Mouse (Mus musculus): Measurements from ENCODE around the gene Birc5.

Birc5 gene

DNA sequence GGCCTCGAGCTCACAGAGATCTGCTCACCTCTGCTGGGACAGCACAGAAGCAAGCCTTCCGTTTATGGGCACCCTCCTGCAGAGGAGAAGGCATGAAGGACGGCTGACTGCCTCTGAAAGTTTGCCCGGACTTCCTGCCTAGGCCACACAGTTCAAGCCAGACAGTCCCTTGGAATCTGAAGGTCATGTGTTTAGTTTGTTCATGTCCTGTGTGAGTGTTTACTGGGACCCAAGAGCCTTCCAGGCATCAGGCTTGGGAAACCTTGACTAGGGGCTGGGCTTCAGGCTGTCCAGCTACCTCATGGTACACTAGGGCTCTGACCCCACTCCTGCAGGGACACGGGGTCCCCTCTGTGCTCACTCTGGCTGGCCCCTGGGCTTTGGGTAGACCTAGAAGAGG, 36.9 kb downstream of the Birc5 start:
- no peak for DNase-seq (ENCODE audit: low spot score in 2 of 2)

DNA sequence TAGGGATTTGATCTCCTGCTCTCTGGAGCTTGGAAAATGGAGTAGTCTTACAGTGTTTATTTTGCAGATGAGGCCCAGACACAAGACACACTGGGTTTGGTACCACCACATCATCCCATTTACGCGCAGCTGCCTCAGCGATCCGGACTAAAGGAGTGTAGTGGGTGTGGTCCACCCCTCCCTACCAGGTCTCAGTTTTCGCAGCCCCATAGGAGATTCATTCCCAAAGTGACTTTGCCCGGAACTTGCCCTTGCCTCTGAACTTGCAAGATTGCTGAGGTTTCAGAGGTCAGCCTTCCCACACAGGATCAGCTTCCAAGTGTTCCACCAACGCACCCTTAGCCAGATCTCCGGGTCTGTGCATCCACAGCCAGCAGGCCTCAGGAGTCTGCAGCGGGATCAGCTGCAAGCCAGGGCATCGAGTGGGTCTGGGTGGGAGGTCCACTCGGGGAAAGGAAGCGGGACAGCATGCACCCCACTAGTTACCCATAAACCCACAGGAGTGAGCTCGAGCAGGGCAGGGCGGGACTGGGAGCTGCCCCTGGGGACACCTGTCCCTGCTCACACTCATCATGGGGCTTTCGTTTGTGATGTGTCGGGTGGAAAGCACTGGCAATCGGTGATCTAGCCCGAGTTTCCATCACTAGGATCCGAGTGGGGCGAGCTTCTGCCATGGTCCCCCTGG, 39.3 kb downstream of the Birc5 start:
- DNase-seq (ENCODE audit: low spot score in 2 of 2): no peak

DNA sequence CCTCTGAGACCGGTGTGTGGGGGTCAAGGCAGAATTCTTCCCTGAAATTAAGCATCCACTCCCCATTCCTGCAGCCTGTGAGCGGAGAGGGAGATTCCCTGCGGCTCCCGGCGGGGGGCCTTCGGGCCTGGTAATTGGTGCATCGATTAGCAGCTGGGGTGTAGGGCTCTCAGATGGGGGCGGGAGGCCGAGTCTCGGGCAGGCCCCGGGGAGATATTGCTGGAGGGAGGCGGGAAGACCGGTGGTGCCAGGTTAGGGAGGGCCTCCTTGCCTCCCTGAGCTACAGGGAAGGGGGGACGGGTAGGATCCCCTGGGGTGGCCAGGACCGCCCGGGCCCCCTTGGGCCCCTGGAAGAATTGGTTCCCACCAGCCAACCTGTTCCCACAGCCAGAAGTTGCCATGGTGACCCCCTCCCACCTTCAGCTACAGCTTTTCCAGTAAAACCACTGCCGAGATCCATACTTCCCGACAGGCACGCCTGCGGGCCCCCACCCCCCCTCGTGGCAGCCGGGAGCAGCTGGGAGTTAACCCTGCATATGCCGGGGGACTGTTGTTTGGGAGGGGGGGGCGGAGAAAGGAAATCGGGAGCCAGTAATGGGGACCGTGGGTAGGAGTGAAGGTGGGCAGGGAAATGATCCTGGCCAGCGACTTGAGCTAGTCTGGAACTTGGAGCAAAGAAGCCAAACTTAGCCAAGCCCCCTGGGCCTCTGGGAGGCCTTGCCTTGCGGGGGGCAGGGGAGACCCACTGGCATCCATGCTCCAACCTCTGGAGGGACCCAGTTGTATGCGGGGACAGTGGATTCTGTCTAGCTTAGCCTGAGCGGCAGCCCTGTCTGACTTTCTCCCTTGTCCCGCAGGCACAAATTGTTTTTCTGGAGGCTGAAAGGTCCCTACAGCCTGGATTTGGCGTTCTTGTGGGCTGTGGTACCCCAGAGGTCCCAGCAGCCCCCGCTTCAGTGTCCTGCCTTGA, 40.1 kb downstream of the Birc5 start:
- DNase-seq (ENCODE audit: low spot score in 2 of 2): peak; percentile 33 to 38

DNA sequence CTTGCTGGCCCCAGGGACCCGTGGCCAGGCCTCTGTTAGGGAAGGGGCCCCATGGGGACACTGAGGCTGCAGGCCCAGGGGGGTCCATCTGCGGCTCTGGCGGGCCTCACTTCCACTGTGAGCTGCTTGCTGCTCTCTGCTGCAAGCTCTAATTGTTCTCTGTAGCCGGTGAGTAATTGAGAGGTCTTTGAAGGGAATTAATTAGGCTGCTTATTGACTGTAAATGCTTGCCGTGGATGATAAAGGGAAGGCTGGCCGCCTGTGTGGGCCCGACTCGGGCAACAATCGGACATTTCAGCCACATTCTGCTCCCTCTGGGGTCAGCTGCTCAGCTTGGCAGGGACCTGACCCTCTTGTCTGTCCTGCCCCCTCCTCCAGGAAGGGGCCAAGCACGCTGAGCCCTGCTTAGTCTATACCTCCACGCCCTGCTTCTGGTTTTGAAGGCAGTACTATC, 40.9 kb downstream of the Birc5 start:
- DNase-seq (ENCODE audit: low spot score in 2 of 2): no peak

DNA sequence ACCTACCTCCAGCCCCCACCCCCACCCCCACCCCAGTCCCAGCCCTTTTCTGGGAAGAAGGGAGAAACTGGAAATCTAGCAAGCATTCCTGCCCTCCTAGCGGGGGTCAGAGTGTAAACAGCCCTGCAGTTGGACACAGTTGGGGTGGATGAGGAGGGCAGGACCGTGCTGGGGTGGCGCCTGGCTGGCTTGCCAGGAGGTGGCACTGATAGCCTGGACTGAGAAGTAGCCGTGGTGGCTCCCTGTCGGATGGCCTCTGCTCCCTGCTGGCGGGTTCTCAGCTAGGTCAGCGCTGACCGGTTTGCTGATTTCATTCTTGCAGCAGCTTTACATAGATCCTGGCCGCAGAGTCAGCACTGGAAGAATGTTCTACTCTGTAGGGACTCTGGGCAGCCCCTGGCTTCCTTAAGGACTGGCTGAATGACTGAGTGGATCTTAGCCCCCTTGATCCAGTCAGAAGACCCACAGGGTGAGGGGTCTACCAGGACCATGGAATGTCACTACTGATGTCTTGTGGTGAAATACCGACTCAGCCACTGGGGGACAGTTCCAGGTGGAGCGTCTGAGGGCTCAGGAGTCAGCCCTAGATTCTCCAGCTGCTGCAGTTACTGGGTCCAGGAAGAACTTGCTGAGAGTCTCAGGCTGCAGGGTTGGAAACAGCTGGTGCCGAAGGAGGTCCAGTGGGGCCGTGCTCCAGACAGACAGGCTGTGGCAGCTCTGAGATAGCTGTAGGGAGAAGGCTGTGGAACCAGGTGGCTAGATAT, 41.6 kb downstream of the Birc5 start:
- no peak for DNase-seq (ENCODE audit: low spot score in 2 of 2)

DNA sequence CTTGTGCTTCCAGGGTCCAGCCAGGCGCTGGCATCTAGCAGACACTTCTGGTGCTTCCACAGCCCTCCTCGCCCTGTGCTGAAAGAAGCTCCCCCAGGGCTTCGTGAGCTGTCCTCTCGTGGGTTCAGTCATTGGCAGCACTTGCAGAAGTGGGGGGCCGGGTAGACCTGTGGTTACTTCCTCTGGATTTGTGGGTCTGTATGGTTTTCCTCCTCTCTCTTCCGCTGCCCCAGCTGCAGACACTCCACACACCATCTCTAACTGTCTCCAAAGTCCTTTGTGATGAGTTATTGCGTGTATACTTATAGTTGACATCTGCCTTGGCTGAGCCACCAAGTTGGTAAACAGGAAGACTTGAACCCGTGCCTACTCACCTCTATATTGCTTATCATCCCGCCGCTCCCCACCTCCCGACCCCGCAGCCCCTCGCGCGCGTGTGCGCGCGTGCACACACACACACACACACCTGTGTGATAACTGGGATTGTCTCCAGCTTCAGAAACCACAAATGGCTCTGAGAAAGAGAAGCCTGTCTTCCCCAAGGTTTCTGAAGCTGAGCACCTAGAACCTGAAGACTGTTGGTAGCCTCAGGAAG, 42.6 kb downstream of the Birc5 start:
- DNase-seq (ENCODE audit: low spot score in 2 of 2): no peak

DNA sequence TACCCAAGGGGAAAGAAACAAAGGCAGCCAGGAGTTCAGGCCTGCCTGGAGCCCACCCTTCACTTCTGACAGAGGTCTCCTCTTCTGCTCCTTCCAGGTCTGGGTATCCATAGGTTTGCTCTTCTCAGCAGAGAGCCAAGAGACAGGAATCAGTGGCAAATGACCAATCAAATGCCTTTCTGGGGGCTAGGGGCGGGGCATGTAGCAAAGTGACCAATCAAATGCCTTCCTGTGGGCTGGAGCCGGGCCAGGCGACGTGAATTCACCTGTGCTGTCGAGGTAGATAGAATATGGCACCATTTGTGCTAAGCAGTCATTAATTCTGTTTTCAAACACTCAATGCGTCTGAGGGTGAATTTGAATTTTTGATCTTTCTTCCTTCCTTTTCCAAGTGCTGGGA, 43.1 kb downstream of the Birc5 start:
- DNase-seq (ENCODE audit: low spot score in 2 of 2): no peak

- no peak for DNase-seq (ENCODE audit: low spot score in 2 of 2)
Measured at GRCm38 (mm10) chr11:117894676-117895075, 45.6 kb downstream of the Birc5 start.

- no peak for DNase-seq (ENCODE audit: low spot score in 2 of 2)
Measured at GRCm38 (mm10) chr11:117896533-117896932, 47.5 kb downstream of the Birc5 start.

DNA sequence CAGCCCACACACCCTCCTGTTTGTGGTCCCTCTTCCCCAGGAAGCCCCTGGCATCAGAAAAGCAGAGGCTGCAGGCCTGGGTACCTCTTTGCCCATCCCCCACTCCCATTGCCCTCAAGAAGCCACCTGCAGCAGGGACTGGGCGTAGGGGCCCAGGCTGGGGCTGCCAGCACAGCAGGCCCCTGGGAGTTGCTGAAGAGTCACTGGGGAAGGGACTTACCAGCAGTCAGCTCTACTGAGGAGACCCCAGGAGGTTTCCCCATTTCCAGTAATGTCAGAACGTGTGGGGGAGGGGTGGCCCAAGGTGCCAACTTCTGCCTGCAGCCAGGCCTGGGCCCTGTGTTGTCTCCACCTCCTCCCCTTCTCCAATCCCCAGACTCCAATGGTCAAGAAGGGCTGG, 53.2 kb downstream of the Birc5 start:
- no peak for DNase-seq (ENCODE audit: low spot score in 2 of 2)

GRCm38 (mm10) chr11:117904442-117904841, 55.4 kb downstream of the Birc5 start:
- no peak for DNase-seq (ENCODE audit: low spot score in 2 of 2)
